Mouse (Mus musculus): Measurements from ENCODE around the gene Mfap2.

Mfap2 gene

GRCm38 (mm10) chr4:141030541-141031206 is 20.5 kb downstream of the Mfap2 start:
- DNase-seq (ENCODE audit: low spot score), result no peak

GRCm38 (mm10) chr4:141031733-141032132 is 21.5 kb downstream of the Mfap2 start:
- peak; percentile 60 for DNase-seq (ENCODE audit: low spot score)

GRCm38 (mm10) chr4:141033606-141034549 is 23.7 kb downstream of the Mfap2 start:
- peak; percentile 27 for DNase-seq (ENCODE audit: low spot score)

- DNase-seq (ENCODE audit: low spot score), result no peak
These were observed 30.9 kb downstream of the Mfap2 start for GRCm38 (mm10) chr4:141041117-141041516.

GRCm38 (mm10) chr4:141044816-141045215 is 34.6 kb downstream of the Mfap2 start:
- DNase-seq (ENCODE audit: low spot score), result peak; percentile 55

- DNase-seq (ENCODE audit: low spot score), result no peak
These were observed 38.7 kb downstream of the Mfap2 start for GRCm38 (mm10) chr4:141048810-141049475.

GRCm38 (mm10) chr4:141049476-141049835 is 39.2 kb downstream of the Mfap2 start:
- no peak for DNase-seq (ENCODE audit: low spot score)

GRCm38 (mm10) chr4:141052442-141052841 is 42.2 kb downstream of the Mfap2 start:
- no peak for DNase-seq (ENCODE audit: low spot score)

GRCm38 (mm10) chr4:141053138-141053537 is 42.9 kb downstream of the Mfap2 start:
- no peak for DNase-seq (ENCODE audit: low spot score)

- no peak for DNase-seq (ENCODE audit: low spot score)
These were observed 43.4 kb downstream of the Mfap2 start for GRCm38 (mm10) chr4:141053568-141054161.

- no peak for DNase-seq (ENCODE audit: low spot score)
These were observed 46.8 kb downstream of the Mfap2 start for GRCm38 (mm10) chr4:141056970-141057369.

- no peak for DNase-seq (ENCODE audit: low spot score)
These were observed 48.6 kb downstream of the Mfap2 start for GRCm38 (mm10) chr4:141058835-141059234.

GRCm38 (mm10) chr4:141059616-141060425 is 49.6 kb downstream of the Mfap2 start:
- DNase-seq (ENCODE audit: low spot score), result no peak

GRCm38 (mm10) chr4:141060426-141061301 is 50.4 kb downstream of the Mfap2 start, which contains the start of gene Crocc:
TSS of gene Crocc (minus strand) at chr4:141060550.
- DNase-seq (ENCODE audit: low spot score), result peak; percentile 99

- no peak for DNase-seq (ENCODE audit: low spot score)
These were observed 54.0 kb downstream of the Mfap2 start for GRCm38 (mm10) chr4:141064104-141064659.

- peak; percentile 73 for DNase-seq (ENCODE audit: low spot score)
These were observed 54.9 kb downstream of the Mfap2 start for GRCm38 (mm10) chr4:141065123-141065522.

Data from urinary bladder, postnatal 25 days (tissue).